17 mouse cellular contexts compared by ENCODE assay signal in the genomic region with DNA sequence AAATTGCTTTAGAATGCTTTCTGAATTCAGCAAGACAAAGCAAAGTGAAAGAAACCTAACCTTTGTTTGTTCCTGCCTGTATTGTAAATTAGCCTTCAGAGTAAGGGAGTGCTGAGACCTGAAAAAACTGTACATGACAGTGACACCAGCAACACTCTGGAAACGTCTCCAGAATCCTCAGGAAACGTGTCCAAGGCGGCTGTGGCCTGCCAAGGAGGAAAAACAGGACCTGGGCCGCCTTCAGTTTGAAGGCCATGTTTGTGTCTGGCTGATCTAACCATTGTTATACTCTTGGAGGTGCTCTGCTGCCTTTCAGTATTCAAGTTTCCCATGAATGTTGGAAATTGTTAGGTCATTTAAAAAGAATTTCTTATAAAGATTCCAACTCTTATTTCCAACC.
DNase-seq lines count a peak whose midpoint lies in the region; ATAC-seq and TF ChIP-seq lines count a peak whose summit lies in the region.
"Had no signal": no experiment of that assay in that cellular context is flagged by ENCODE, and none has a peak within 500 bp of the region (broad histone marks: within the 10 kb centered on the region; RNA-seq: fewer than 3 reads in every experiment).

No protein-coding gene starts in this region.

- peak; percentile 57 for DNase-seq in gastrocnemius, adult 2 months
- DNase-seq in gastrocnemius, adult 18-20 months (ENCODE audit: low spot score) = no peak
- DNase-seq in kidney, postnatal 10 days = peak; percentile 28
- no peak for DNase-seq in kidney, adult 18-20 months
- peak; percentile 29 for DNase-seq in ovary, postnatal 36 days (ENCODE audit: low spot score)
- DNase-seq in ovary, postnatal 14 days (ENCODE audit: low spot score) = no peak
- DNase-seq in naive thymus-derived CD4-positive, alpha-beta T cell, adult 2 months (ENCODE audit: low read depth) = peak; percentile 34
- DNase-seq: adrenal gland, adult 2 months; cerebellum, adult 9-11 months; forebrain, postnatal 0 days; heart, postnatal 10 days; kidney, adult 8-10 months; midbrain, embryonic 14.5 days; retina, postnatal 1 day had no signal

- peak overlapping the region; percentile 38 for H3K27ac ChIP-seq in gastrocnemius, adult 2 months
- H3K27ac ChIP-seq: limb, embryonic 15.5 days had no signal

- ATAC-seq in megakaryocyte, adult 5-6 weeks (ENCODE audit: poor library complexity, severe bottlenecking) = no peak

- H3K4me3 ChIP-seq in gastrocnemius, adult 2 months = no peak overlapping the region
- H3K4me3 ChIP-seq: limb, embryonic 15.5 days; megakaryocyte, embryonic 14.5 days had no signal

- intact Hi-C loops in gastrocnemius, adult 2 months (cut with DNase I) = no loop called here

- no peak for TF ChIP-seq CTCF in gastrocnemius, adult 2 months (IDR thresholded peaks at IDR 0.05)

Comparison
In these comparisons a context has a peak if more than half of its experiments do, and no peak if none do; other contexts are left out.
1. DNase-seq: peak in gastrocnemius, adult 2 months (single experiment), kidney, postnatal 10 days (single experiment), ovary, postnatal 36 days (single experiment) and naive thymus-derived CD4-positive, alpha-beta T cell, adult 2 months (single experiment); none in gastrocnemius, adult 18-20 months (single experiment), kidney, adult 18-20 months (single experiment) and ovary, postnatal 14 days (single experiment).